Mouse (Mus musculus): ENCODE measurements around the gene Olfr311.
"Not testable (repeated sequence)": the region's sequence is repeated elsewhere in the genome, so short reads cannot be mapped to it uniquely, and the experiment has no call there.

Olfr311 gene

GRCm38 (mm10) chr11:58838951-58839350, at the start of gene Olfr311:
Gene Olfr311 (plus strand): TSS chr11:58839251.
- not testable (repeated sequence) for DNase-seq (ENCODE audit: low read depth, low spot score)

DNA sequence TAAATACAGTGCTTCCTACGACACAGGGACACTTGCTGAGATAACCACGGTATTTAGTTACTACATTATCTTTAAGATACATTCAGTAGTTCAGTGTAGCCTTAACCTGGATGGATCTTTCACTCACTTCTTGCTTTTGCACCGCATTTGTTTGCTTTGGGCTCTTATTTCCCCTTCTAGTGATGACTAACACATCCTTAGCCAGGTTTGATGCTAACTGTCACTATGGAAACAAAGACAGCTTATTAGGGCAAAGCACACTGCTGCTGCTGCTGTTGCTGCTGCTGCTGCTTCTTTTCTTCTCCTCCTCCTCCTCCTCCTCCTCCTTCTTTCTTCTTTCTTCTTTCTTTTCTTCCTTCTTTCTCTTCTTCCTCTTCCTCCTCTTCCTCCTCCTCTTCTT, 49.5 kb upstream of the Olfr311 start:
- no peak for DNase-seq (ENCODE audit: low read depth, low spot score)

- no peak for DNase-seq (ENCODE audit: low read depth, low spot score)
Measured at GRCm38 (mm10) chr11:58790053-58790452, 49.0 kb upstream of the Olfr311 start.

- peak; percentile 17 for DNase-seq (ENCODE audit: low read depth, low spot score)
Measured at GRCm38 (mm10) chr11:58790646-58791045, 48.4 kb upstream of the Olfr311 start.

DNA sequence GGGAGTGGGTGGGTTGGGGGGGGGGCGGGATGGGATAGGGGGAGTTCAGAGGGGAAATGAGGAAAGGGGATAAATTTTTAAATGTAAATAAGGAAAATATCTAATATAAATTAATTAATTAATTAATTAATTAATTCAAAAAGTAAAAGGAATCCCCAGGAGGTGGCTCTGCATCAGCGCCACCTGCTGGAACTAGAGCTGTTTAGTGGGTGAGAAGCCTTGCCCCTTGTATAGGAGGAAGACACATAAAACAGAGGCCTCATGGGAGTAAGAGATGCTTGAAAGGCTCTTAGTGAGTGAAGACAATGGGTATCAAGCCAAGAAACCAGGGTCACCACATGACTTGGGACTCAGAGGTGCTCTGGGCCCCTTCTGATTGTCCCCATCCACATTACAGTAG, 43.2 kb upstream of the Olfr311 start:
- no peak for DNase-seq (ENCODE audit: low read depth, low spot score)

DNA sequence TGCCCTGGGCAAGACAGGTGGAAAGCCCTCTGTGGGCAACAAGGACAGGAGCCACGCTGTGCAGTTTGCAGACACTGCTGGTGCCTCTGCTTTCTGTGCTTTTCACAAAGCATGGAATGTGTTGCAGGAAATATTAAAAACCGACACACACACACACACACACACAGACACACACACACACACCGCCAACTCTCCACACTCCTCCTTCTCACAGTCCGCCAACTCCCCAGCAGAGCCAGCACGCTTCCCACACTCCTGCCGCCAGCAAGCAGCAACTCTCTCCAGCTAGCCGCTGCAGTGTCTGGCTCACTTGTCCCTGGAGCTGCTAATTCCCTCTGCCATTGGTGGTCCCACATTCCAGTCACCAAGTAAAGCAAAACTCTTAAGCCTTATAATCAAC, 42.2 kb upstream of the Olfr311 start:
- no peak for DNase-seq (ENCODE audit: low read depth, low spot score)

DNA sequence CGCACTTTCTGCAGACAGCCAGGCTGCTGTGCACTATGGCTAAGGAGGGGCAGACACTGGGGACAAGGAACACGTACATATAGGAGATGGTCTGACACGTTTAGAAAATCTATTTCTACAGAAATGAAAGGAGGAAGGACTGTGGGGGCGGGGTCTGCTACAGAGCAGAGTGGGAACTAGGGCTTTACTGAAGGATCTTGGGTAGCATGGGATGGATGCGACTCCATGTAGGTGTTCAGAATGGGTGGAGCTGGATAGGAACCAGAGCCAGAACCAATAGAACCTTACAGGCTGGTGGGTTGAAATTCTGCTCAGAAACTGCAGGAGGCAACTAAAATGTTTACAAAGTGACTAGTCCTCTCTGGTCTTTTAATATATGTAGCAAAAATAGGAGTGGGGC, 39.3 kb upstream of the Olfr311 start:
- no peak for DNase-seq (ENCODE audit: low read depth, low spot score)

GRCm38 (mm10) chr11:58801558-58802228, 37.4 kb upstream of the Olfr311 start, which contains the start of gene Fam183b:
Gene Fam183b (minus strand): TSS chr11:58801960.
- no peak for DNase-seq (ENCODE audit: low read depth, low spot score)

DNA sequence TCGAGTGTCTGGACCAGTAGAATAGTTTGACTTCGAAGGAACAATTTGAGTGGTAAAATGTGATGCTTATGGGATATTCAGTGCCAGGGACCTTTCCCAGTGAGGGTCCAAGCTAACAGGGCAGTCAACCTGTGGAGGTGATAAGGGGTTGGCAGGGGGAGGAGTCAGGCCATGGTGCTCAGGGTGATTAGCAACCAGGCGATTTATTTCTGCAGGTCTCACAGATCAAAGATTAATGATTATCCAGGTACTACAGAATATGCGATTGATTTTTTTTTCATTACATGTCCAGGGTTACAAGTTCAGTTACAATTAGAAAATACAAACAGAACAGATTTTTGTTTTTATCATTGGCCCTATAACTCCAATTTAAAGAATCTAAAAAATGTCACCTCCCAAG, 35.2 kb upstream of the Olfr311 start:
- DNase-seq (ENCODE audit: low read depth, low spot score) = no peak

DNA sequence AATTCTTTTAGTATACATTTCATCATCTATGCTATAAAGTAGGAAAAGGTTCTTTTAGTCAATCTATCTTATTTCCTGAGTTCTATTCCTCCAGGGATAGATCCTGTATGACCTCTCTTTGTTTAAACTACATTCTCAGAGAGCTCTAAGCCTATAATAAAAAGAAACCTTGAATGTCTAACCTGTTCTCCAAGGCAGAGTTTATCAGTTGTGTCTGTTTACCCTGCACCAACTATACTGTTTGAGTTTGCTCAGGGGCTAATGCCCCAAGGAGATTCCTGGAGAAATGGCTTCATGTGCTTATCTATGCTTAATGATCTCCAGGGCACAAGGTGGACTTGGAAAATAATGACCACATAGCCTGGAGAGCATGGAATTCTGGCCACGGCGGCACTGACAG, 34.7 kb upstream of the Olfr311 start:
- no peak for DNase-seq (ENCODE audit: low read depth, low spot score)

DNA sequence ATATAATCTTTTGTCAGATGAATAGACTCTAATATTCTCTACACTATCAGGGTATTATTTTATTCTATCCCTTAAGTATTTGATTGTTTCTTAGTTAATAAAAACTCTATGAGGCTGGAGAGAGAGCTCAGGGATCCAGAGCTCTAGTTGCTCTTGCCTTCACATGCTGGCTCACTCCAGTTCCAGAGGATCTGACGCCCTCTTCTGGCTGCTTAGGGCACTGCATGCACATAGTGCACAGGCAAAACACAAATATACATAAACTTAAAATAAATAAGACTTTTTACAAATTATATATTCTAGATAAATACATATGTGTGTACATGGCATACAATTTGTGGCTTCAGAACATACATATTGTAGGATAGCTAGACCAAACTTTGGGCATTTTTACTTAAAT, 27.1 kb upstream of the Olfr311 start:
- no peak for DNase-seq (ENCODE audit: low read depth, low spot score)

- DNase-seq (ENCODE audit: low read depth, low spot score) = not testable (repeated sequence)
Measured at GRCm38 (mm10) chr11:58814700-58815099, 24.4 kb upstream of the Olfr311 start, which contains the start of gene Olfr313. Gene Olfr313 (plus strand): TSS chr11:58815000.

DNA sequence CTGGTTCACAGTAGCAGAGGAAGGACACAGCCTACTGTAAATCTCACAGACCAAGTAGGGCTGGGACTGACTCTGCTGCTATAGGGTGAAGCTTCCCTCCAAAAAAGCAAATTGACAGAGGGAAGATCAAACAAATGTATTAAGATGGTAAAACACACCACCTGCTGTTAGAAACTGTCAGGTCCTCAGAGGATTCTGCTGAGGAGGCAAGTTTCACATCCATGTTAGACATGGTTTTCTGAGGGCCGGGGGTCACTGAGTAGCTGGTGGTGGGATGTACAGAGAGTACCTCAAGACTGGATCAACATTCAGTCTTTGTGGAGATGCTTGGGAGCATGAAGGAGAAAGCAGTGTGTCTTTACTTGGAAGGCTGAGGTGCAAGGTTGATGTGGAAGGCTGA, 23.4 kb upstream of the Olfr311 start:
- DNase-seq (ENCODE audit: low read depth, low spot score) = no peak

GRCm38 (mm10) chr11:58828937-58829336, 10.1 kb upstream of the Olfr311 start, which contains the start of gene Olfr312:
Gene Olfr312 (plus strand): TSS chr11:58829237.
- DNase-seq (ENCODE audit: low read depth, low spot score) = not testable (repeated sequence)

GRCm38 (mm10) chr11:58829764-58830163, 9.3 kb upstream of the Olfr311 start:
- DNase-seq (ENCODE audit: low read depth, low spot score) = no peak

- DNase-seq (ENCODE audit: low read depth, low spot score) = not testable (repeated sequence)
Measured at GRCm38 (mm10) chr11:58832541-58832940, 6.5 kb upstream of the Olfr311 start.

GRCm38 (mm10) chr11:58846919-58847461, 7.9 kb downstream of the Olfr311 start, which contains the start of gene Gm12258:
Gene Gm12258 (plus strand): TSS chr11:58847158.
- DNase-seq (ENCODE audit: low read depth, low spot score) = peak; percentile 100

DNA sequence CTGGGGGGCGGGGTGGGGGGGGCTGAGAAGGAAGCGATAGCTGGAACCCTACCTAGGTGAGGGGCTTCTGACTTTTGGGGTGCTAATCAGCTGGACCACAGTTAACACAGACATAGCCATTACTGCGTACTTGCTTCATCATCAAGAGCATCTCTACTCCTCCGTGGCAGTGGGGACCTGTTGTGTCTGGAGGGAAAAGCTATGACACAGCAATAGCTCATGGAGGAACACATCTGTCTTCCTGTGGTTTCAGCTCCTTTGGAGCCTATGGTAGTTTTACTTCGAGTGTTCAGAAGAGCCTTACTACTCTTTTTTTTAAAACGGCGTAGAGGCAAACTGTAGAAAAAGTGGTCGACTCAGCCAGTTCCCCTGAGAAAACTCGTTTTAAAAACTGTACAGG, 8.6 kb downstream of the Olfr311 start:
- DNase-seq (ENCODE audit: low read depth, low spot score) = no peak

- DNase-seq (ENCODE audit: low read depth, low spot score) = no peak
Measured at GRCm38 (mm10) chr11:58849731-58850130, 10.7 kb downstream of the Olfr311 start.

- DNase-seq (ENCODE audit: low read depth, low spot score) = no peak
Measured at GRCm38 (mm10) chr11:58860744-58861143, 21.7 kb downstream of the Olfr311 start.

DNA sequence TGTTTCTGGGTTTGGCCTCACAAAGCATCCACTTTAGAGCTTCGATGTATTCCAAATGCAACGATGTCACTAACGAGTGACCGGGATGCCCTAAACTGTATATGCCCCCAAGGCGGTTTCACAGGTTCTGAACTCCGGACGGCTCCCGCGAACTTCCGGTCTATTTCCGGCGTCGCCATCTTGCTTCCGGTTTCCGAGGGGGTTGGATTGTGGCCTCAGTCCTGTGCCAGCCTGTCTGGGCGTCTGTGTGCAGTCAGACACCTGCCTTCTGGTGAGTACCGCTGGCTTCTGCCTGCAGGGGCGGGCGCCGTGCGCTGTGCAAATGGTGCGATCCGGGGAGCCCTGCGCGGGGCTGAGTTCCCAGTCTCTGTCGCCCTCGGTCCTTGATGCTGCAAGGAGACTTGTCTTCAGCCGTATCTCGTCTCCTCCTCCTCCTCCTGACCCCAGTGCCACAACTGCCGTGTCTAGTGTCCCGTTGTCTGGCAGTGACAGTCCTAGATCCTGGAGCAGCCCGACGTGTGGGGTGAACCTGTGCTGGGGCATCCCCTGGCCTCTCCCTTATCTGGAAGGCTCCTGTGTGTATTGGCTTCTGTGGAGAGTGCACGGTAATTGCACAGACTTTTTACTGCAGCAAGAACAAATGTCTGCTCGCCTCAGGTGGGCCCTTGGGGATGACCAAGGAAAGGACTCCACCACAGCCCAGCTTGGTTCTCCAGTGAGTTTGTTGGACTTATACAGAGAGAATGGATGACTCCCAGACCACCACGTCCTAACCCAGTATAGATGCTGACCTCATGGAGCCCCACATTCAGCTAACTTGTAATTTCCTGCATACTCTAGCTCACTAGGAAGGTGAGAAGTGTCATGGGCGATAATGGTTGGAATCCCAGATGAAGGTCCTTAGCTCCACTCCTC, 28.2 kb downstream of the Olfr311 start, which contains the start of gene 2810021J22Rik:
2810021J22Rik (plus strand) TSS at position 178 of the 915 bp plus-strand sequence.
- peak; percentile 73 for DNase-seq (ENCODE audit: low read depth, low spot score)

- DNase-seq (ENCODE audit: low read depth, low spot score) = no peak
Measured at GRCm38 (mm10) chr11:58867954-58868330, 28.9 kb downstream of the Olfr311 start.

All from c-Kit-negative CD71-positive TER-119-positive erythroid progenitor cells, embryonic 14.5 days (primary cell).